Mouse (Mus musculus): ENCODE results near the gene Ash1l. TPM values are rescaled to one million over a fixed set of nuclear protein-coding genes. Genes with fewer than 3 reads are reported as not detected.
A peak's percentile ranks its signal among the peaks of the same experiment; 100 is the strongest.

Gene Ash1l
- 23.5 and 23.7 TPM in 2 replicates for polyA plus RNA-seq (2015; fragmentation: Nextera tagmentation; extraction: Ambion mirVana)

GRCm38 (mm10) chr3:88950576-88951326, at the start of gene Ash1l, which contains the start of gene Dap3:
TSS of gene Ash1l (plus strand) at chr3:88950622.
TSS of gene Dap3 (minus strand) at chr3:88951181.
- Histone ChIP-seq H3K4me1 (peaks cover 44% of the 10 kb centered on the region), H3K4me3 (peak within 1 kb of the TSS; percentile 98), H3K36me3 (no peaks in the 10 kb centered on the region), H3K27ac (replicated peaks) (peak within 1 kb of the TSS; percentile 98), H3K9ac (replicated peaks) (peak within 1 kb of the TSS; percentile 97), H3K4me2 (replicated peaks) (peak within 1 kb of the TSS; percentile 69), H3K27me3 (no peaks in the 10 kb centered on the region), H3K9me3 (no peaks in the 10 kb centered on the region)
- ATAC-seq (replicated peaks), result peak; percentile 83
- WGBS, result under 1% methylated on average over 55 of the region's 64 CpGs

GRCm38 (mm10) chr3:88904803-88905202, 45.6 kb upstream of the Ash1l start:
- WGBS, result 88% methylated on average over 3 of the region's 3 CpGs
- H3K36me3 ChIP-seq, result peaks cover 80% of the 10 kb centered on the region
- no peak for ATAC-seq (replicated peaks)

GRCm38 (mm10) chr3:88905209-88905608, 45.2 kb upstream of the Ash1l start:
- H3K36me3 ChIP-seq, result peaks cover 84% of the 10 kb centered on the region

More at GRCm38 (mm10) chr3:88904803-88905202, 45.6 kb upstream of the Ash1l start:
- H3K4me2 ChIP-seq (replicated peaks), result no peak overlapping the region
- no peaks in the 10 kb centered on the region for H3K9me3 ChIP-seq
- no peak overlapping the region for H3K4me3 ChIP-seq
- no peak overlapping the region for H3K9ac ChIP-seq (replicated peaks)
- H3K27me3 ChIP-seq, result no peaks in the 10 kb centered on the region
- H3K27ac ChIP-seq (replicated peaks), result no peak overlapping the region
- H3K4me1 ChIP-seq, result no peaks in the 10 kb centered on the region

GRCm38 (mm10) chr3:88905741-88906140, 44.7 kb upstream of the Ash1l start:
- Histone ChIP-seq H3K9ac (replicated peaks) (no peak overlapping the region), H3K4me2 (replicated peaks) (no peak overlapping the region), H3K4me3 (no peak overlapping the region), H3K27ac (replicated peaks) (no peak overlapping the region), H3K36me3 (peaks cover 87% of the 10 kb centered on the region), H3K27me3 (no peaks in the 10 kb centered on the region), H3K4me1 (no peaks in the 10 kb centered on the region), H3K9me3 (no peaks in the 10 kb centered on the region)
- no peak for ATAC-seq (replicated peaks)
- WGBS, result 91% methylated on average over 2 of the region's 2 CpGs

More at GRCm38 (mm10) chr3:88905209-88905608, 45.2 kb upstream of the Ash1l start:
- Histone ChIP-seq H3K4me3 (no peak overlapping the region), H3K27ac (replicated peaks) (no peak overlapping the region), H3K4me2 (replicated peaks) (no peak overlapping the region), H3K4me1 (no peaks in the 10 kb centered on the region), H3K27me3 (no peaks in the 10 kb centered on the region), H3K9ac (replicated peaks) (no peak overlapping the region), H3K9me3 (no peaks in the 10 kb centered on the region)
- ATAC-seq (replicated peaks), result no peak
- WGBS, result 88% methylated on average over 6 of the region's 6 CpGs

GRCm38 (mm10) chr3:88906393-88907159, 43.8 kb upstream of the Ash1l start:
- no peaks in the 10 kb centered on the region for H3K4me1 ChIP-seq
- H3K4me3 ChIP-seq, result no peak overlapping the region
- H3K9me3 ChIP-seq, result no peaks in the 10 kb centered on the region
- no peak overlapping the region for H3K9ac ChIP-seq (replicated peaks)
- WGBS, result 95% methylated on average over 6 of the region's 6 CpGs
- H3K27ac ChIP-seq (replicated peaks), result no peak overlapping the region
- no peak overlapping the region for H3K4me2 ChIP-seq (replicated peaks)
- no peaks in the 10 kb centered on the region for H3K27me3 ChIP-seq
- H3K36me3 ChIP-seq, result peaks cover 89% of the 10 kb centered on the region
- no peak for ATAC-seq (replicated peaks)

GRCm38 (mm10) chr3:88912585-88912984, 37.8 kb upstream of the Ash1l start:
- Histone ChIP-seq H3K27ac (replicated peaks) (no peak overlapping the region), H3K9me3 (no peaks in the 10 kb centered on the region), H3K36me3 (peaks cover 41% of the 10 kb centered on the region), H3K4me2 (replicated peaks) (no peak overlapping the region), H3K27me3 (no peaks in the 10 kb centered on the region), H3K9ac (replicated peaks) (no peak overlapping the region), H3K4me1 (peaks cover 18% of the 10 kb centered on the region), H3K4me3 (peak overlapping the region; percentile 66)
- ATAC-seq (replicated peaks), result no peak
- 93% methylated on average over 7 of the region's 7 CpGs for WGBS

GRCm38 (mm10) chr3:88913511-88914383, 36.7 kb upstream of the Ash1l start, which contains the start of gene Msto1:
TSS of gene Msto1 (minus strand) at chr3:88913999.
- peak within 1 kb of the TSS; percentile 77 for H3K9ac ChIP-seq (replicated peaks)
- H3K27ac ChIP-seq (replicated peaks), result peak within 1 kb of the TSS; percentile 94
- H3K4me3 ChIP-seq, result peak within 1 kb of the TSS; percentile 66
- peaks cover 18% of the 10 kb centered on the region for H3K4me1 ChIP-seq
- WGBS, result 0% methylated on average over 62 of the region's 62 CpGs
- no peaks in the 10 kb centered on the region for H3K27me3 ChIP-seq
- ATAC-seq (replicated peaks), result peak; percentile 99
- no peaks in the 10 kb centered on the region for H3K9me3 ChIP-seq
- peaks cover 29% of the 10 kb centered on the region for H3K36me3 ChIP-seq
- H3K4me2 ChIP-seq (replicated peaks), result peak within 1 kb of the TSS; percentile 62

GRCm38 (mm10) chr3:88914384-88914810, 36.0 kb upstream of the Ash1l start:
- Histone ChIP-seq H3K4me1 (peaks cover 18% of the 10 kb centered on the region), H3K27ac (replicated peaks) (peak overlapping the region; percentile 94), H3K4me2 (replicated peaks) (peak overlapping the region; percentile 62), H3K36me3 (peaks cover 25% of the 10 kb centered on the region), H3K9me3 (no peaks in the 10 kb centered on the region), H3K4me3 (peak overlapping the region; percentile 66), H3K27me3 (no peaks in the 10 kb centered on the region), H3K9ac (replicated peaks) (peak overlapping the region; percentile 77)
- ATAC-seq (replicated peaks), result 0 out of 2 replicates have a peak, but pooled peaks have one; percentile 3
- 28% methylated on average over 8 of the region's 8 CpGs for WGBS

- no peak for ATAC-seq (replicated peaks)
- Histone ChIP-seq H3K27ac (replicated peaks) (no peak overlapping the region), H3K9ac (replicated peaks) (no peak overlapping the region), H3K4me1 (peaks cover 8% of the 10 kb centered on the region), H3K27me3 (no peaks in the 10 kb centered on the region), H3K4me2 (replicated peaks) (no peak overlapping the region), H3K4me3 (no peak overlapping the region), H3K9me3 (no peaks in the 10 kb centered on the region), H3K36me3 (peaks cover 32% of the 10 kb centered on the region)
- WGBS, result 81% methylated on average over 13 of the region's 13 CpGs
Observed at GRCm38 (mm10) chr3:88918981-88919380, 31.4 kb upstream of the Ash1l start.

GRCm38 (mm10) chr3:88921411-88921810, 29.0 kb upstream of the Ash1l start:
- ATAC-seq (replicated peaks), result no peak
- no peaks in the 10 kb centered on the region for H3K4me1 ChIP-seq

GRCm38 (mm10) chr3:88923989-88924591, 26.3 kb upstream of the Ash1l start:
- peaks cover 79% of the 10 kb centered on the region for H3K36me3 ChIP-seq
- H3K4me1 ChIP-seq, result no peaks in the 10 kb centered on the region
- H3K9me3 ChIP-seq, result no peaks in the 10 kb centered on the region
- no peak overlapping the region for H3K27ac ChIP-seq (replicated peaks)
- 86% methylated on average over 8 of the region's 8 CpGs for WGBS
- ATAC-seq (replicated peaks), result no peak
- no peak overlapping the region for H3K9ac ChIP-seq (replicated peaks)
- no peak overlapping the region for H3K4me2 ChIP-seq (replicated peaks)
- H3K27me3 ChIP-seq, result no peaks in the 10 kb centered on the region
- H3K4me3 ChIP-seq, result no peak overlapping the region

More at GRCm38 (mm10) chr3:88921411-88921810, 29.0 kb upstream of the Ash1l start:
- Histone ChIP-seq H3K27me3 (no peaks in the 10 kb centered on the region), H3K9me3 (no peaks in the 10 kb centered on the region), H3K4me2 (replicated peaks) (no peak overlapping the region), H3K4me3 (no peak overlapping the region), H3K36me3 (peaks cover 52% of the 10 kb centered on the region), H3K27ac (replicated peaks) (no peak overlapping the region), H3K9ac (replicated peaks) (no peak overlapping the region)
- whole genome bisulfite sequencing, result 97% methylated on average over 9 of the region's 9 CpGs

All from forebrain, embryonic 15.5 days (tissue).